Mouse (Mus musculus) layer of hippocampus, adult 2 months (tissue): Measurements from ENCODE around the gene Zfp963. TPM values are rescaled to one million over a fixed set of nuclear protein-coding genes. Genes with fewer than 3 reads are reported as not detected.

Experiments used
- DNase-seq, 2 experiments: peaks; one replicate each; pipeline ENCODE4 v3.0.0; 2022; ENCODE audit warnings: low spot score in 2 of 2
- H3K27ac ChIP-seq: fragments of 200-600 bp; 2 replicates; pipeline ENCODE4 v1.8.1; 2022
- H3K4me3 ChIP-seq: fragments of 200-600 bp; 2 replicates; pipeline ENCODE4 v1.8.1; 2022; ENCODE audit warnings: mild to moderate bottlenecking
- CTCF ChIP-seq: fragments of 200-600 bp; conservative IDR thresholded peaks from 2 replicates; pipeline ENCODE4 v1.8.1; 2022; ENCODE audit warnings: antibody characterized with exemption, mild to moderate bottlenecking, moderate library complexity
- long read RNA-seq, 2 experiments: library from polyadenylated mRNA; stranded (forward); transcript quantifications; one replicate each; pipeline ENCODE4 v2.0.0; 2021; ENCODE audit warnings: borderline mapping rate in 2 of 2
- total RNA-seq, 2 experiments: library from RNA; stranded (reverse); gene quantifications; 2 replicates each; pipeline ENCODE4 v1.2.3; 2021

Gene Zfp963
- 1 to 10 TPM; 4.3 to 5.1 TPM for total RNA-seq
- long read RNA-seq, experiment 1, partial matches to known transcripts, result 1 of 4 reads
- long read RNA-seq, experiment 1, other reads (novel, unspliced or antisense), result 0 of 4 reads
- long read RNA-seq, experiment 2, partial matches to known transcripts, result 0 of 5 reads
- long read RNA-seq, experiment 2, other reads (novel, unspliced or antisense), result 0 of 5 reads

GRCm38 (mm10) chr8:69749544-69750454, at the start of gene Zfp963:
Gene Zfp963 (minus strand): TSS chr8:69749970.
- H3K27ac ChIP-seq, result peak within 1 kb of the TSS; percentile 99
- TF ChIP-seq CTCF, result no peak; the same call in 1 of the 2 replicates
- DNase-seq, result peak; percentile 93 to 95
- H3K4me3 ChIP-seq, result peak within 1 kb of the TSS; percentile 87

GRCm38 (mm10) chr8:69799261-69799660, 49.5 kb upstream of the Zfp963 start:
- no peak for DNase-seq
- TF ChIP-seq CTCF, result no peak
- H3K27ac ChIP-seq, result no peak overlapping the region
- H3K4me3 ChIP-seq, result no peak overlapping the region

GRCm38 (mm10) chr8:69797661-69798060, 47.9 kb upstream of the Zfp963 start:
- Histone ChIP-seq H3K4me3 (no peak overlapping the region), H3K27ac (no peak overlapping the region)
- DNase-seq, result no peak
- no peak for TF ChIP-seq CTCF

GRCm38 (mm10) chr8:69796721-69797345, 47.1 kb upstream of the Zfp963 start:
- TF ChIP-seq CTCF, result no peak
- DNase-seq, result no peak
- no peak overlapping the region for H3K27ac ChIP-seq
- no peak overlapping the region for H3K4me3 ChIP-seq

- H3K27ac ChIP-seq, result no peak overlapping the region
- no peak for TF ChIP-seq CTCF
- no peak for DNase-seq
- no peak overlapping the region for H3K4me3 ChIP-seq
These were observed 45.1 kb upstream of the Zfp963 start for GRCm38 (mm10) chr8:69794901-69795300.

GRCm38 (mm10) chr8:69794096-69794495, 44.3 kb upstream of the Zfp963 start:
- TF ChIP-seq CTCF, result no peak

GRCm38 (mm10) chr8:69793666-69794065, 43.9 kb upstream of the Zfp963 start:
- no peak overlapping the region for H3K4me3 ChIP-seq
- H3K27ac ChIP-seq, result no peak overlapping the region
- TF ChIP-seq CTCF, result no peak
- DNase-seq, result no peak

More at GRCm38 (mm10) chr8:69794096-69794495, 44.3 kb upstream of the Zfp963 start:
- H3K27ac ChIP-seq, result no peak overlapping the region
- DNase-seq, result no peak
- H3K4me3 ChIP-seq, result no peak overlapping the region

- H3K27ac ChIP-seq, result peak overlapping the region; percentile 92
- no peak for TF ChIP-seq CTCF
- H3K4me3 ChIP-seq, result peak overlapping the region; percentile 96
- DNase-seq, result no peak
These were observed 41.8 kb upstream of the Zfp963 start for GRCm38 (mm10) chr8:69791415-69792068.

- TF ChIP-seq CTCF, result no peak
- peak within 1 kb of the TSS; percentile 92 for H3K27ac ChIP-seq
- DNase-seq, result peak; percentile 84 to 87
- H3K4me3 ChIP-seq, result peak within 1 kb of the TSS; percentile 96
These were observed 41.1 kb upstream of the Zfp963 start, which contains the start of the genes Atp13a1 and Zfp866 for GRCm38 (mm10) chr8:69790773-69791367. Gene Atp13a1 (plus strand): TSS chr8:69791163. Gene Zfp866 (minus strand): TSS chr8:69791178.

GRCm38 (mm10) chr8:69790364-69790763, 40.6 kb upstream of the Zfp963 start:
- peak overlapping the region; percentile 92 for H3K27ac ChIP-seq
- peak overlapping the region; percentile 96 for H3K4me3 ChIP-seq
- no peak for TF ChIP-seq CTCF
- no peak for DNase-seq

GRCm38 (mm10) chr8:69789731-69790130, 40.0 kb upstream of the Zfp963 start:
- DNase-seq, result no peak
- H3K4me3 ChIP-seq, result no peak overlapping the region
- no peak overlapping the region for H3K27ac ChIP-seq
- no peak for TF ChIP-seq CTCF

- no peak for TF ChIP-seq CTCF
- no peak for DNase-seq
- H3K4me3 ChIP-seq, result no peak overlapping the region
- H3K27ac ChIP-seq, result no peak overlapping the region
These were observed 39.3 kb upstream of the Zfp963 start for GRCm38 (mm10) chr8:69789105-69789504.
